Mouse (Mus musculus) left cerebral cortex, postnatal 4 days (tissue): Measurements from ENCODE around the gene Tigar. TPM values are rescaled to one million over a fixed set of nuclear protein-coding genes. Genes with fewer than 3 reads are reported as not detected.
A peak's percentile ranks its signal among the peaks of the same experiment; 100 is the strongest.

ENCODE experiments used
- DNase-seq: peaks from one replicate; pipeline ENCODE4 v3.0.0-alpha.2; 2022
- intact Hi-C: fragments of 180-260 bp; cut with DNase I; formaldehyde crosslinking; loops from one replicate; pipeline ENCODE4 v1.15.1; 2025
- total RNA-seq, 2 experiments: library from RNA; stranded (reverse); gene quantifications; 2 replicates each; pipeline ENCODE4 v1.2.3; 2021

The Tigar gene
- total RNA-seq, 2 experiments from 2014 or later, result 16.4 to 18.6 TPM

DNA sequence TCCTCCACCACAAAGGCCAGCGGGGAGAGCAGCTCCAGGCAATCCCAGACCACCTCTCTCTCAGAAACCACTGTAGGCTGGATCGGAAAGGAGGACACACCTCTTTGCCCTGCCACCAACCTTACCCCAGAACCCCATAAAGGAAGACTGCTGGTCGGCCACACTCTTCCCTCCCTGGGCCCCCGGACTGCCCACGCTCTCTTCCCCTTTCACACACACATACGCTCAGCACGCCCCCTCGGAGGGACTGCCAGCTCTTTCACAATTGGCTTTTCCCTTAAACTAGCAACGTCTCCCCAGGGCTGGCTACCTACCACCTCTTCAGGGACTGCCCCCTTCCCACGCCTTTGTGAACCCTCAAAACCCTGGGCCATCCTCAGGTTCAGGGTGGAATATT lies 33.8 kb upstream of the Tigar start:
- intact Hi-C loops, result no loop called here
- no peak for DNase-seq

DNA sequence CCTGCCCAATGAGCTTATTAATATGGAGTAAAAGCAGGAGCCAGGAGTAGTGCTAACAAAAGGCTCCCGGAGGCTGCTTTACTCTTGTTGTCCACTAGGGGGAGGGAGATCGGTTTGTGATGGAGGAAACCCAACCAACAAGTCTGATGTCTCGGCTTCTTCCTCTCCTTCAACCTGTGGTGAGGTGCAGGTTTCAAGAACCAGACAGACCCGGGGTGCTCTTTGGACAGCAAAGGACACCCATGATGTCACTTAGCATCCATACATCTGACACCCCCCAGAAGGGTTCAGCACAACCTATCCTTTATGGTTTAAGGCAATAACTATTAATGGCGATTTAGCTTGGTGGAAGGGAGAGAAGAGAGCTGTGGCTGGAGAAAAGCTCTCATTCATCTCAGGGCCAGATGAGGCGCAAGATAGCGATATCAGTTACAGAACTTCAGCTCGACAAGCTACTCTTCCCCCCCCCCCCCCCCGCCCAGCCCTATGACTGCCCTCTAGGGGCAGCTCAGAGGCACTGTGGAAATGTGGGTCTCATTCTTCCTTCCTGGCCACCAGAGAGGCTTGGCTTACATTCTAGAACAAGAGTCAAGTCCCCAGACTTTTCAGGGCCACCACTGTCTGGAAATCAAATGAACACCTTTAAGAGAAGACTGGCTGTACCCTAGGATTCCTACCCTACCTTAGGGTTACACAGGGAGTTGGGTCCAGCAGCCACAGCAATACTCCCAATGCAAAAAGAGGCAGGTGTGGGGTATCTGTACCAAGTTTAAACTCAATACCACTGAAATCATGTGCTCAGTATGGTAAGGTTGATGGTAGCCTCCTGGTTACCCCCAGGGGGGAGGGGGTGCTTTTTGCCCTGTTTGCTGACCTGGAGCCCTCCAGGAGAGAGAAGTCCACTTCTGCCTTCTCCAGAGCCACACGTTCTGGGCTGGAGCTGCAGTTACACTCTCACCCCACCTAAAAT lies 33.1 kb upstream of the Tigar start:
- DNase-seq, result no peak
- intact Hi-C loops, result no loop called here

- no peak for DNase-seq
- intact Hi-C loops, result no loop called here
Observed at GRCm38 (mm10) chr6:127138962-127139361, 29.6 kb upstream of the Tigar start.

GRCm38 (mm10) chr6:127133433-127134245 lies 24.3 kb upstream of the Tigar start:
- intact Hi-C loops, result no loop called here

DNA sequence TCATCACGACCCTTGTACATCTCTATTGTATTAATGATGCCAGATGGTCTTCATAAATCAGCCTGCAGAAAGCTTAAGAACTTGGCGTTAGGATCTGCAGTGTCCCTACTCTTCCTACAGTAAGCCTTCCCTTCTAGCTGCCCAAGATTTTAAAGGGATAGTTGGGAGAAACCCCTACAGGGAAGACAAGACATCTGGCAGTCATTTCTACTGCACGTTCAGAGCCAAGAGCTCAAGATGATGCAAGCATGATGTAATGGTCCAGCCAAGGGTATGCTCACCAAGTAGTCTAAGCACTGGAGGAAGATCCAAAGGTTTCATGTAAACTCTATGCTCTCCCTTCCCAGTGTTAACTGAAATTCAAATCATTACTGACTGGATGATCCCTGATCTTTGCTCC lies 23.4 kb upstream of the Tigar start:
- intact Hi-C loops, result no loop called here

More at GRCm38 (mm10) chr6:127133433-127134245, 24.3 kb upstream of the Tigar start:
- peak; percentile 91 for DNase-seq

GRCm38 (mm10) chr6:127131946-127132345 lies 22.6 kb upstream of the Tigar start:
- intact Hi-C loops, result no loop called here

More for the DNA sequence above, 23.4 kb upstream of the Tigar start:
- no peak for DNase-seq

GRCm38 (mm10) chr6:127130377-127130776 lies 21.0 kb upstream of the Tigar start:
- DNase-seq, result no peak
- intact Hi-C loops, result no loop called here

More at GRCm38 (mm10) chr6:127131946-127132345, 22.6 kb upstream of the Tigar start:
- DNase-seq, result no peak

DNA sequence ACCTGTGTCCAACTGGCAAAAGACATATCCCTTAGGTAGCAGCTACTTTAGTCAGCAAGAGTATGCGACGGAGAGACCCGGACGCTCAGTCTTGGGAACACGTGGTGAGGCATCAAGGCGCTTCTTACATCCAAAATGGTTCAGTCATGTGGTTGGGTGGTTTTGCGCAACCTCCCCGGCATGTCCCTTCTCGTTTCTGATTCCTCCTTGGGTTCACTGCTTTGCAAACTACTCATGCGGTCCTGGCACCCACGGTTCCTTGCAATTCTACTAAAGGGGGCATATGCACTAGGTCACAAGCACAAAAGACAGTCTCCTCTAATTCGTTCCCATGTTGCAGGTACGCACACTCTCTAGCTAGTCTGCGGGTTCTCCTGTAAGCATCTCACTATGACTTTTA lies 20.3 kb upstream of the Tigar start:
- intact Hi-C loops, result no loop called here

DNA sequence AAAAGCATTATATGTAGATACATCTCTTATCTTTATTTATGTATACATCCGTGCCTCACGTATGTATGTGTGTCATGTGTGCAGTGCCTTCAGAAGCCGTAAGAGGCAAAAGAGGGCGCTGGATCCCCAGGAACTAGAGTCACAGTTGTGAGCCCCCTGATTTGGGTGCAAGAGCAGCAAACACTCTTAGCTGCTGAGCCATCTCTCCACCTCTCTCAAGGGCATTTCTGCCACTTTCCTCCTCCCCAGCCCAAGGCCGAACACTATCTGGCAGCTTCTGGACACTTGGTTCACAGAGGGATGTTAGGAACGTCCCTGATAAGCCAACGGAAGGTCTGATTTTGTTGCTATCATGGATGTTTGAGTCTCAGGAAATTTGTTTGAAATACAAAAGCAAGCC lies 14.1 kb upstream of the Tigar start:
- intact Hi-C loops, result no loop called here
- DNase-seq, result no peak

More for the DNA sequence above, 20.3 kb upstream of the Tigar start:
- DNase-seq, result no peak

DNA sequence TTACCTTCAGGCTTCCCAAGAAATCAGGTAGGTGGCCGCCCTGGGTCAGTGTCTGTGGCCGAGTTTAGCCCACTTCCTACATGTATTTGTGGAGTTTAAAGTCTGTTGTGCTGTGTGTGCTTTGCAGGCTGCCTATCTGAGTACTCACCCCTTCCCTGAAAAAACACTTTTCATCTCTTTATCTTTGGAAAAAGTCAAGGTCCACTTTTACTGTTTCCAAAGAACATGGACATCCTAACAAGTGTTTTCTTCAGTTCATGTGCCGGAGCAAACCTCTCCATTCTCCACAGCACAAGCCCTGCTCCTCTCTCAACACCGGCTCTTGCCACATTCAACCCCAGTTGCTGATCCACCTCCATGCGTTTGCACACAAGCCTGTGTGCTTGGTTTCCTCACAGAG lies 13.6 kb upstream of the Tigar start:
- intact Hi-C loops, result no loop called here
- no peak for DNase-seq

DNA sequence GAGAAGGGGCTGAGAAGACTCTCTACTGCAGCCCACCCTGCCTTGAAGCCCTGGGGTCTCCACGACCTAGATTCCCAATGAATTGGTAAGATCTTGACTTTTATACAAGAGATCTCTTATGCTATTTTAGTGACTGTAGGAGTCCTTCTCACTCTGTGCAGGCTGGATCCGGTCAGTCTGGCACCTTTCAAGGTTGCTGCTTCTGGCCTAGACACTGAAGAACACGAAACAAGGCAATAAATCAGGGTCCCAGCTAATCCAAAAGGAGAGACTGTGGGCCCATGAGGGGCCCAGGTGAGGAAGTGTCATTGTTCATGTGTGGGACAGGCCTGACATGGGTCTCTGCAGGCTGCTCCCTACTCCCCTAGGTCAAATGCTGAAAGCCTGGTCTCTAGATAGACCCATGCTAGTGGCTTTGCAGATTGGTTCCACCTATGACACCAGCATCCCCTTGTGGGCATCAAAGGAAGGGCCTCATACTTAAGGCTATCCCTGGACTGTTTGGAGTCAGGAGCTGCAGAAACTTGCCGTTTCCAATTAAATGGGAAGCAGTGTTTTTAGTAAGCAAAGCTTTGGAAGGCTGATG lies 13.0 kb upstream of the Tigar start:
- intact Hi-C loops, result no loop called here
- peak; percentile 38 for DNase-seq

DNA sequence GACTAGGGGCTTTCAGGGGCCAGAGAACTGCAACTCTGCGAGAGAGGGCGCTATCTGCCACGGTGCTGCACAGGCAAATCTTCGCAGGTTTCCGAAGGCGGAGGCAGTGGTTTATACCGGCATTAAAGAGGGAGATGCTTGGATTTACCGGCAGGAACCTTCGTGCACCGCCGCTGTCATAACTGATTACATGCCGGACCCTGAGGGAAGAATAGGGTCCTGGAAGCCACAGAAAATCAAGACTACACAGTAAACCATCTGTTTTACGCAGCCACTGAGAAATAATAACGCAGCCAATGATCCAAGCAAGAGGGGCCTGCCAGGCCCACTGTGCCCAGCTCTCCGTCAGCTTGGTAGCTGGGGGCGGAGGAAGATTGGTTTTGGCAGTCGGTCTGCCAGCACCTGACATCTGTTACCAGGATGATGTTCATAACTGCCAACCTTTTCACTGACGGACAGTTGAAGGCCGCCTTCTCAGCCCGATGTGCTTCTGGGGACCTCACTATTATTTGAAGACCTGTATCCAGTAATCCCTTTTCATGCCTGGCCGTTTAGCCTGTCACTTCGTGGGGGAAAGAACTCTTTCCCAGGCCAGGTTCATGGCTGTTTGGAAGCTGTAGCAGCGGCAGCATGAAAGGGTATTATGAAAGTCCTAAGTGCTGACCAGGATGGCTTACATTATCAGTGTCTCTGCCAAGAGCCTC lies 5.5 kb upstream of the Tigar start:
- peak; percentile 87 for DNase-seq
- intact Hi-C loops, result no loop called here

DNA sequence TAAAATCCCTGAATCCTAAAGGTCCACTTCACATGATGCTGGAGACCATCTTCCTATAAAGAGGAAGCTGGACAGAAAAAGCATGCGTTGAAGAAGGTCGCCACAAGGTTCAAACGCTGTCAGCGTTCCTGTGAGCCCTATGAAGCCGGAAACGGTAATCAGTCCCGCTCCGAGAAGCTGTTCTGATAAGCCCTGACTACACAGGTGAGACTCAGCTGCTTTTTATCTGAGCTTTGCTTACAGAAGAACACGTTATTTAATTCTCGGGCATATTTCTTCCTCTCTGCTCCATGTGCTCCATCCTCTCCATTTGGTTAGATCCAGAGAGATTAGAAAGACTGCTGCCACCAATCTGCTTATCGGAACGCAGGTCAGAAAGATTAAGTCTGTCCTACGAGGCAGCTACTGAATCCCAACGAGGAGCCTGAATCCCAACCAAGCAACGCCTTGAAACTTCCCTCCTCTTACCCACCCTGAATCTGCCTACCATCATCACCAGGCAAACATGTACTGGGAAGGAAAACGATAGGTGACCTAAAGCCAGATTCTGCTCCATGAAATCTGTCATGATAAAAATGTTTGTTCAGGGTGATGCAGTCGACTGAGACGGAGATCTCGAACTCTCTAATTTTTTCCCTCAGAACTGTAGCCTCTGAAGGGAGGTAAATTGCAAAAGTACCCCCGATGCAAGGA lies 843 bp downstream of the Tigar start:
- no peak for DNase-seq
- intact Hi-C loops, result no loop called here

DNA sequence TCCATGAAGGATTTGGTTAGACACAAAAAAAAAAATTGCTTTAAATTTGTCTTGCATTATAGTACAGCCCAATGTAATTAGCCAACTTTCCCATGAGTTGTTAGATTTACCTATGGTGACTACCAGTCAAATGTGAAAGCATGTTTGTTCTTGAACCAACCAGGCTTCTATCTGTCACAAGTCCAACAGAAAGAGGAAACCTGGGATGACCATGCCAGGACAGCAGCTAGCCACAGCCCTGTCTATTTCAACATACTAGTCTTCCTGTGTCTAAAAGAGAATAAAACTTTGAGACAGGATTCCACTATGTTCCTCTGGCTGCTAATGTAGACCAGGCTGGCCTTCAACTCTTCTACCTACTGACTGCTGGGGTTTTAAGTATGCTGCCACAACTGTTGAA lies 1.9 kb downstream of the Tigar start:
- intact Hi-C loops, result no loop called here

DNA sequence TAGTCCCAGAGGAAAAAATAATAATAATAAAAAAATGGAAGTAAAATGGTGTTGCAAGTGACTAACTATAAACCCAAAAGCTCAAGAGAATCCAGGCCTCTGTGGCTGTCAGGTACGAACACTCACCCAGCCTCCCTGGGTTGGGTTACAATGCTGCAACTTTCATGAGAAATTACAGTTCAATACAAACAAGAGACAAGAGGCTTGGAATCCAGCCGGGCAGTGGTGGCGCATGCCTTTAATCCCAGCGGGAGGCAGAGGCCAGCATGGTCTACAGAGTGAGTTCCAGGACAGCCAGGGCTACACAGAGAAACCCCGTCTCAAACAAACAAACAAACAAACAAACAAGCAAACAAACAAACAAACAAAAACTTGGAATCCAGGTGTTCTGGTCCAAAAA lies 2.6 kb downstream of the Tigar start:
- intact Hi-C loops, result no loop called here
- DNase-seq, result no peak

More for the DNA sequence above, 1.9 kb downstream of the Tigar start:
- DNase-seq, result no peak

DNA sequence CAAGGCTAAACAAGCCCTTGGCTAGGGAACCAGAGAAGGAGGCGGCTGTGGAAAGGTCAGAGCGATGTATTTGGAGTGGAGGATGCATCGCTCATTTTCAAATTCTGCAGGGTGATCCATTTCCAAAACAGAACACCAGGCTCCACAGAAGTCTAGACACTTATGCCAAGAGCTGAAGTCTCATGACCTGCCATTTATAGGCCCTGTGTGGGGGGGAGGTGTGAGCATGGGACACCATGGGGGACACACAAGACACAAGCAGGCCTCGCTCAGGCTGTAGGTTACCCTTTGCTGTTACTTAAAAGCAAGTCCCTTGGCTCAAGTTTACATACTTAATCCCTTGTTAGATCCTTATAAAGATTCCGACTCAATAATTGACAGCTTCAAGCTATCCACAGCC lies 3.2 kb downstream of the Tigar start:
- intact Hi-C loops, result no loop called here
- DNase-seq, result no peak

- intact Hi-C loops, result no loop called here
- DNase-seq, result peak; percentile 50
Observed at GRCm38 (mm10) chr6:127105107-127105506, 4.2 kb downstream of the Tigar start.

- DNase-seq, result no peak
- intact Hi-C loops, result no loop called here
Observed at GRCm38 (mm10) chr6:127104396-127105029, 4.8 kb downstream of the Tigar start.

- intact Hi-C loops, result no loop called here
- no peak for DNase-seq
Observed at GRCm38 (mm10) chr6:127103506-127104275, 5.7 kb downstream of the Tigar start.
